Mouse (Mus musculus): ENCODE measurements around the gene Tmem185b. TPM values are rescaled to one million over a fixed set of nuclear protein-coding genes. Genes with fewer than 3 reads are reported as not detected.

The Tmem185b gene
- polyA plus RNA-seq, 1 experiment from 2014 or later, result 21.2 TPM

- H3K27ac ChIP-seq, result peak overlapping the region; percentile 36
- WGBS, result 64% methylated on average over 4 of the region's 4 CpGs
- no peaks in the 10 kb centered on the region for H3K9me3 ChIP-seq
Observed at GRCm38 (mm10) chr1:119508548-119508947, 17.4 kb upstream of the Tmem185b start.

GRCm38 (mm10) chr1:119509474-119509873 is 16.5 kb upstream of the Tmem185b start:
- Histone ChIP-seq H3K36me3 (replicated peaks) (no peaks in the 10 kb centered on the region), H3K27ac (0 out of 2 replicates have a peak overlapping the region, but pooled peaks have one; percentile 36), H3K9me3 (no peaks in the 10 kb centered on the region), H3K4me1 (peaks cover 29% of the 10 kb centered on the region), H3K4me3 (no peak overlapping the region), H3K27me3 (ENCODE audit: poor library complexity, severe bottlenecking) (peaks cover 28% of the 10 kb centered on the region)
- 87% methylated on average over 7 of the region's 7 CpGs for WGBS
- no peak for DNase-seq (ENCODE audit: extremely low spot score, low spot score)

More at GRCm38 (mm10) chr1:119508548-119508947, 17.4 kb upstream of the Tmem185b start:
- H3K4me3 ChIP-seq, result no peak overlapping the region
- peaks cover 38% of the 10 kb centered on the region for H3K4me1 ChIP-seq
- peaks cover 31% of the 10 kb centered on the region for H3K27me3 ChIP-seq (ENCODE audit: poor library complexity, severe bottlenecking)
- H3K36me3 ChIP-seq (replicated peaks), result no peaks in the 10 kb centered on the region
- no peak for DNase-seq (ENCODE audit: extremely low spot score, low spot score)

GRCm38 (mm10) chr1:119510409-119510808 is 15.6 kb upstream of the Tmem185b start:
- 72% methylated on average over 9 of the region's 9 CpGs for WGBS
- Histone ChIP-seq H3K4me3 (no peak overlapping the region), H3K27me3 (ENCODE audit: poor library complexity, severe bottlenecking) (peaks cover 23% of the 10 kb centered on the region), H3K4me1 (peaks cover 22% of the 10 kb centered on the region), H3K27ac (0 out of 2 replicates have a peak overlapping the region, but pooled peaks have one; percentile 48), H3K36me3 (replicated peaks) (no peaks in the 10 kb centered on the region), H3K9me3 (no peaks in the 10 kb centered on the region)
- DNase-seq (ENCODE audit: extremely low spot score, low spot score), result no peak

- peaks cover 18% of the 10 kb centered on the region for H3K27me3 ChIP-seq (ENCODE audit: poor library complexity, severe bottlenecking)
- H3K27ac ChIP-seq, result 0 out of 2 replicates have a peak overlapping the region, but pooled peaks have one; percentile 48
- DNase-seq (ENCODE audit: extremely low spot score, low spot score), result no peak
- 68% methylated on average over 8 of the region's 8 CpGs for WGBS
- H3K4me1 ChIP-seq, result peaks cover 19% of the 10 kb centered on the region
- no peak overlapping the region for H3K4me3 ChIP-seq
- H3K9me3 ChIP-seq, result no peaks in the 10 kb centered on the region
- H3K36me3 ChIP-seq (replicated peaks), result no peaks in the 10 kb centered on the region
Observed at GRCm38 (mm10) chr1:119510857-119511256, 15.1 kb upstream of the Tmem185b start.

- Histone ChIP-seq H3K36me3 (replicated peaks) (no peaks in the 10 kb centered on the region), H3K4me3 (no peak overlapping the region), H3K4me1 (no peaks in the 10 kb centered on the region), H3K27ac (no peak overlapping the region), H3K27me3 (ENCODE audit: poor library complexity, severe bottlenecking) (no peaks in the 10 kb centered on the region), H3K9me3 (no peaks in the 10 kb centered on the region)
- DNase-seq (ENCODE audit: extremely low spot score, low spot score), result no peak
- WGBS, result 91% methylated on average over 7 of the region's 7 CpGs
Observed at GRCm38 (mm10) chr1:119518060-119518459, 7.9 kb upstream of the Tmem185b start.

GRCm38 (mm10) chr1:119518786-119519185 is 7.2 kb upstream of the Tmem185b start:
- Histone ChIP-seq H3K4me3 (no peak overlapping the region), H3K27me3 (ENCODE audit: poor library complexity, severe bottlenecking) (no peaks in the 10 kb centered on the region), H3K27ac (no peak overlapping the region), H3K36me3 (replicated peaks) (no peaks in the 10 kb centered on the region), H3K4me1 (no peaks in the 10 kb centered on the region), H3K9me3 (no peaks in the 10 kb centered on the region)
- no peak for DNase-seq (ENCODE audit: extremely low spot score, low spot score)

- WGBS, result 84% methylated on average over 6 of the region's 6 CpGs
- Histone ChIP-seq H3K27me3 (ENCODE audit: poor library complexity, severe bottlenecking) (peaks cover under 1% of the 10 kb centered on the region; the same call in 1 of the 2 replicates), H3K4me3 (no peak overlapping the region), H3K27ac (no peak overlapping the region), H3K36me3 (replicated peaks) (no peaks in the 10 kb centered on the region), H3K4me1 (peaks cover 3% of the 10 kb centered on the region), H3K9me3 (no peaks in the 10 kb centered on the region)
- DNase-seq (ENCODE audit: extremely low spot score, low spot score), result no peak
Observed at GRCm38 (mm10) chr1:119519286-119519685, 6.7 kb upstream of the Tmem185b start.

- Histone ChIP-seq H3K27ac (no peak overlapping the region), H3K4me3 (no peak overlapping the region), H3K27me3 (ENCODE audit: poor library complexity, severe bottlenecking) (peaks cover 5% of the 10 kb centered on the region; the same call in 1 of the 2 replicates), H3K9me3 (no peaks in the 10 kb centered on the region), H3K4me1 (peaks cover 20% of the 10 kb centered on the region), H3K36me3 (replicated peaks) (no peaks in the 10 kb centered on the region)
- no peak for DNase-seq (ENCODE audit: extremely low spot score, low spot score)
- 77% methylated on average over 2 of the region's 2 CpGs for WGBS
Observed at GRCm38 (mm10) chr1:119521029-119521428, 4.9 kb upstream of the Tmem185b start.

GRCm38 (mm10) chr1:119521681-119522080 is 4.3 kb upstream of the Tmem185b start:
- peaks cover 27% of the 10 kb centered on the region for H3K4me1 ChIP-seq
- no peak overlapping the region for H3K4me3 ChIP-seq
- H3K9me3 ChIP-seq, result peaks cover 3% of the 10 kb centered on the region
- H3K27ac ChIP-seq, result no peak overlapping the region
- H3K36me3 ChIP-seq (replicated peaks), result peaks cover 3% of the 10 kb centered on the region
- H3K27me3 ChIP-seq (ENCODE audit: poor library complexity, severe bottlenecking), result peaks cover 5% of the 10 kb centered on the region; the same call in 1 of the 2 replicates
- DNase-seq (ENCODE audit: extremely low spot score, low spot score), result no peak
- WGBS, result 87% methylated on average over 7 of the region's 7 CpGs

- DNase-seq (ENCODE audit: extremely low spot score, low spot score), result no peak
- peaks cover 5% of the 10 kb centered on the region; the same call in 1 of the 2 replicates for H3K27me3 ChIP-seq (ENCODE audit: poor library complexity, severe bottlenecking)
- H3K36me3 ChIP-seq (replicated peaks), result peaks cover 14% of the 10 kb centered on the region
- WGBS, result 90% methylated on average over 4 of the region's 4 CpGs
- H3K27ac ChIP-seq, result no peak overlapping the region
- no peak overlapping the region for H3K4me3 ChIP-seq
- peaks cover 29% of the 10 kb centered on the region for H3K4me1 ChIP-seq
- peaks cover 13% of the 10 kb centered on the region for H3K9me3 ChIP-seq
Observed at GRCm38 (mm10) chr1:119522726-119523125, 3.2 kb upstream of the Tmem185b start.

GRCm38 (mm10) chr1:119523369-119523768 is 2.6 kb upstream of the Tmem185b start:
- H3K27me3 ChIP-seq (ENCODE audit: poor library complexity, severe bottlenecking), result peaks cover 5% of the 10 kb centered on the region; the same call in 1 of the 2 replicates
- DNase-seq (ENCODE audit: extremely low spot score, low spot score), result no peak
- H3K9me3 ChIP-seq, result peaks cover 20% of the 10 kb centered on the region
- no peak overlapping the region for H3K27ac ChIP-seq
- peaks cover 20% of the 10 kb centered on the region for H3K36me3 ChIP-seq (replicated peaks)
- H3K4me3 ChIP-seq, result no peak overlapping the region
- peaks cover 29% of the 10 kb centered on the region for H3K4me1 ChIP-seq
- WGBS, result 82% methylated on average over 7 of the region's 7 CpGs

GRCm38 (mm10) chr1:119523826-119524225 is 2.1 kb upstream of the Tmem185b start:
- Histone ChIP-seq H3K4me3 (no peak overlapping the region), H3K27ac (no peak overlapping the region), H3K36me3 (replicated peaks) (peaks cover 25% of the 10 kb centered on the region), H3K9me3 (peaks cover 24% of the 10 kb centered on the region), H3K27me3 (ENCODE audit: poor library complexity, severe bottlenecking) (peaks cover 5% of the 10 kb centered on the region; the same call in 1 of the 2 replicates), H3K4me1 (peaks cover 29% of the 10 kb centered on the region)
- DNase-seq (ENCODE audit: extremely low spot score, low spot score), result no peak
- WGBS, result 93% methylated on average over 7 of the region's 7 CpGs

GRCm38 (mm10) chr1:119525004-119525444 is 936 bp upstream of the Tmem185b start:
- DNase-seq (ENCODE audit: extremely low spot score, low spot score), result no peak
- H3K27ac ChIP-seq, result peak overlapping the region; percentile 92

More at GRCm38 (mm10) chr1:119525004-119525444, 936 bp upstream of the Tmem185b start:
- Histone ChIP-seq H3K36me3 (replicated peaks) (peaks cover 37% of the 10 kb centered on the region), H3K4me1 (peaks cover 29% of the 10 kb centered on the region), H3K4me3 (peak overlapping the region; percentile 75), H3K27me3 (ENCODE audit: poor library complexity, severe bottlenecking) (peaks cover 5% of the 10 kb centered on the region; the same call in 1 of the 2 replicates), H3K9me3 (peaks cover 31% of the 10 kb centered on the region)
- 30% methylated on average over 5 of the region's 5 CpGs for WGBS

All from forebrain, embryonic 10.5 days (tissue).